Mouse (Mus musculus): ENCODE data around the gene Auts2. TPM values are rescaled to one million over a fixed set of nuclear protein-coding genes. Genes with fewer than 3 reads are reported as not detected.

Gene Auts2
- polyA plus RNA-seq, 1 experiment from 2014 or later, result 17.9 TPM

GRCm38 (mm10) chr5:131839657-131840315, 703.4 kb downstream of the Auts2 start:
- WGBS, result 22% methylated on average over 14 of the region's 14 CpGs
- Histone ChIP-seq H3K4me2 (replicated peaks; ENCODE audit: low read depth, low read length) (no peak overlapping the region), H3K27ac (ENCODE audit: low read length) (no peak overlapping the region), H3K27me3 (ENCODE audit: insufficient read depth, low read length) (no peaks in the 10 kb centered on the region; the same call in 1 of the 2 replicates), H3K9ac (replicated peaks; ENCODE audit: low read length) (no peak overlapping the region), H3K4me3 (ENCODE audit: low read length) (no peak overlapping the region), H3K9me3 (ENCODE audit: low read length) (no peaks in the 10 kb centered on the region), H3K36me3 (ENCODE audit: insufficient read depth, low read length) (no peaks in the 10 kb centered on the region), H3K4me1 (ENCODE audit: insufficient read depth, low read length) (peaks cover 34% of the 10 kb centered on the region)
- peak; percentile 72 for ATAC-seq (ENCODE audit: low FRiP score, low TSS enrichment)

- no peaks in the 10 kb centered on the region; the same call in 1 of the 2 replicates for H3K27me3 ChIP-seq (ENCODE audit: insufficient read depth, low read length)
- ATAC-seq (ENCODE audit: low FRiP score, low TSS enrichment), result no peak
- no peak overlapping the region for H3K27ac ChIP-seq (ENCODE audit: low read length)
- no peak overlapping the region for H3K9ac ChIP-seq (replicated peaks; ENCODE audit: low read length)
- WGBS, result 42% methylated on average over 10 of the region's 10 CpGs
- H3K4me2 ChIP-seq (replicated peaks; ENCODE audit: low read depth, low read length), result no peak overlapping the region
- H3K4me3 ChIP-seq (ENCODE audit: low read length), result no peak overlapping the region
- peaks cover 27% of the 10 kb centered on the region for H3K4me1 ChIP-seq (ENCODE audit: insufficient read depth, low read length)
- no peaks in the 10 kb centered on the region for H3K36me3 ChIP-seq (ENCODE audit: insufficient read depth, low read length)
- no peaks in the 10 kb centered on the region for H3K9me3 ChIP-seq (ENCODE audit: low read length)
These were observed 704.1 kb downstream of the Auts2 start for GRCm38 (mm10) chr5:131839023-131839422.

DNA sequence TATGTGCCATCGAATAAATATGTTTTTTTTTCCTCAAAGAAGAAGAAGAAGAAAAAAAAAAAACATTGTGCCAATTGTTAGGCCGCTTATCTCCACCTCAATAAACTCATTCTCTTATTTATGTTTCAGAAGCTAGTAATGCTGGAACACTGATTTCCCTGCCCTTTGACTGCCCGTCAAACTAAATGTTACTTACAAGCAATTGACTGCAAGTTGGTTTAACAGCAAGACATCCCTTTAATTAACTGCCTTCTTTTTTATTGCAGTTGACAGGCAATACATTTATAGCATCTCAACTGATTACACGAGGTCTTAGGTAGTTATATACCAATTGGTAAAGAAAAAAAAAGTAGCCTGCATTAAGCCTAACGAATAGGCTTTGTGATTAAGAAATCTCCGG, 705.1 kb downstream of the Auts2 start:
- peaks cover 20% of the 10 kb centered on the region for H3K4me1 ChIP-seq (ENCODE audit: insufficient read depth, low read length)
- no peak for ATAC-seq (ENCODE audit: low FRiP score, low TSS enrichment)
- H3K36me3 ChIP-seq (ENCODE audit: insufficient read depth, low read length), result no peaks in the 10 kb centered on the region
- WGBS, result 59% methylated on average over 6 of the region's 6 CpGs
- no peak overlapping the region for H3K9ac ChIP-seq (replicated peaks; ENCODE audit: low read length)
- H3K27ac ChIP-seq (ENCODE audit: low read length), result no peak overlapping the region
- H3K4me2 ChIP-seq (replicated peaks; ENCODE audit: low read depth, low read length), result no peak overlapping the region
- no peaks in the 10 kb centered on the region for H3K9me3 ChIP-seq (ENCODE audit: low read length)
- no peaks in the 10 kb centered on the region; the same call in 1 of the 2 replicates for H3K27me3 ChIP-seq (ENCODE audit: insufficient read depth, low read length)
- no peak overlapping the region for H3K4me3 ChIP-seq (ENCODE audit: low read length)

- Histone ChIP-seq H3K9me3 (ENCODE audit: low read length) (no peaks in the 10 kb centered on the region), H3K4me2 (replicated peaks; ENCODE audit: low read depth, low read length) (no peak overlapping the region), H3K4me1 (ENCODE audit: insufficient read depth, low read length) (peaks cover 20% of the 10 kb centered on the region), H3K27me3 (ENCODE audit: insufficient read depth, low read length) (no peaks in the 10 kb centered on the region), H3K36me3 (ENCODE audit: insufficient read depth, low read length) (no peaks in the 10 kb centered on the region), H3K9ac (replicated peaks; ENCODE audit: low read length) (no peak overlapping the region), H3K4me3 (ENCODE audit: low read length) (no peak overlapping the region), H3K27ac (ENCODE audit: low read length) (peak overlapping the region; percentile 13; the same call in 1 of the 2 replicates)
- no peak for ATAC-seq (ENCODE audit: low FRiP score, low TSS enrichment)
- WGBS, result 53% methylated on average over 6 of the region's 6 CpGs
These were observed 707.0 kb downstream of the Auts2 start for GRCm38 (mm10) chr5:131836014-131836735.

- 54% methylated on average over 19 of the region's 19 CpGs for WGBS
- Histone ChIP-seq H3K27me3 (ENCODE audit: insufficient read depth, low read length) (no peaks in the 10 kb centered on the region), H3K4me2 (replicated peaks; ENCODE audit: low read depth, low read length) (no peak overlapping the region), H3K9ac (replicated peaks; ENCODE audit: low read length) (no peak overlapping the region), H3K27ac (ENCODE audit: low read length) (no peak overlapping the region), H3K36me3 (ENCODE audit: insufficient read depth, low read length) (no peaks in the 10 kb centered on the region), H3K4me1 (ENCODE audit: insufficient read depth, low read length) (peaks cover 8% of the 10 kb centered on the region; the same call in 1 of the 2 replicates), H3K4me3 (ENCODE audit: low read length) (no peak overlapping the region), H3K9me3 (ENCODE audit: low read length) (no peaks in the 10 kb centered on the region)
- ATAC-seq (ENCODE audit: low FRiP score, low TSS enrichment), result no peak
These were observed 710.0 kb downstream of the Auts2 start for GRCm38 (mm10) chr5:131832891-131833876.

DNA sequence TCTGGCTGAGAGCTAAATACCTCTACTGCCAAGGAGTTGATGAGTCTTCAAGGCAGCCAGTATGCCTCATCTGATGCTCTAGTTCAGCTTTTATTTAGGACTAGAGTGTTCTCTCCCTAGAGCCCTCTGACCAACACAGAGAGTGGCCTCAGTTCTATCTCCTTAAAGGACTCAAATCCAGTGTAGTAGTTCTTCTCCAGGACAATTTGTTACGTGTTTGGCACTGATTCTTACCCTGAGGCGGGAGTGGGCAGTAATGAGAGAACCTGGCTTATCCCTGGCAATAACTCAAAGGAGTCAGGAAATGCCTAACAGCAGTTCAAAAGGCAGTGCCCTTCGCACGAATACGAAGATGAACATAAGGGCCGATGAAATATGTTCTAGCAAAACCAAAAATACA, 713.0 kb downstream of the Auts2 start:
- no peaks in the 10 kb centered on the region for H3K36me3 ChIP-seq (ENCODE audit: insufficient read depth, low read length)
- H3K4me3 ChIP-seq (ENCODE audit: low read length), result no peak overlapping the region
- H3K9me3 ChIP-seq (ENCODE audit: low read length), result no peaks in the 10 kb centered on the region
- no peak overlapping the region for H3K4me2 ChIP-seq (replicated peaks; ENCODE audit: low read depth, low read length)
- no peak overlapping the region for H3K27ac ChIP-seq (ENCODE audit: low read length)
- H3K27me3 ChIP-seq (ENCODE audit: insufficient read depth, low read length), result no peaks in the 10 kb centered on the region
- 38% methylated on average over 6 of the region's 6 CpGs for WGBS
- no peak for ATAC-seq (ENCODE audit: low FRiP score, low TSS enrichment)
- H3K4me1 ChIP-seq (ENCODE audit: insufficient read depth, low read length), result peaks cover 9% of the 10 kb centered on the region; the same call in 1 of the 2 replicates
- H3K9ac ChIP-seq (replicated peaks; ENCODE audit: low read length), result no peak overlapping the region

- WGBS, result 49% methylated on average over 3 of the region's 3 CpGs
- no peak overlapping the region for H3K4me3 ChIP-seq (ENCODE audit: low read length)
- no peak for ATAC-seq (ENCODE audit: low FRiP score, low TSS enrichment)
- peaks cover 18% of the 10 kb centered on the region; the same call in 1 of the 2 replicates for H3K4me1 ChIP-seq (ENCODE audit: insufficient read depth, low read length)
- H3K4me2 ChIP-seq (replicated peaks; ENCODE audit: low read depth, low read length), result no peak overlapping the region
- no peaks in the 10 kb centered on the region for H3K9me3 ChIP-seq (ENCODE audit: low read length)
- no peak overlapping the region for H3K9ac ChIP-seq (replicated peaks; ENCODE audit: low read length)
- H3K36me3 ChIP-seq (ENCODE audit: insufficient read depth, low read length), result no peaks in the 10 kb centered on the region
- H3K27me3 ChIP-seq (ENCODE audit: insufficient read depth, low read length), result no peaks in the 10 kb centered on the region
- H3K27ac ChIP-seq (ENCODE audit: low read length), result no peak overlapping the region
These were observed 713.9 kb downstream of the Auts2 start for GRCm38 (mm10) chr5:131829248-131829647.

GRCm38 (mm10) chr5:131828607-131829006, 714.5 kb downstream of the Auts2 start:
- H3K4me1 ChIP-seq (ENCODE audit: insufficient read depth, low read length), result peaks cover 20% of the 10 kb centered on the region; the same call in 1 of the 2 replicates
- WGBS, result 39% methylated on average over 2 of the region's 2 CpGs
- H3K27ac ChIP-seq (ENCODE audit: low read length), result no peak overlapping the region
- no peak overlapping the region for H3K4me3 ChIP-seq (ENCODE audit: low read length)
- no peak for ATAC-seq (ENCODE audit: low FRiP score, low TSS enrichment)
- no peaks in the 10 kb centered on the region for H3K36me3 ChIP-seq (ENCODE audit: insufficient read depth, low read length)
- H3K4me2 ChIP-seq (replicated peaks; ENCODE audit: low read depth, low read length), result no peak overlapping the region
- no peak overlapping the region for H3K9ac ChIP-seq (replicated peaks; ENCODE audit: low read length)
- H3K9me3 ChIP-seq (ENCODE audit: low read length), result no peaks in the 10 kb centered on the region
- H3K27me3 ChIP-seq (ENCODE audit: insufficient read depth, low read length), result no peaks in the 10 kb centered on the region

DNA sequence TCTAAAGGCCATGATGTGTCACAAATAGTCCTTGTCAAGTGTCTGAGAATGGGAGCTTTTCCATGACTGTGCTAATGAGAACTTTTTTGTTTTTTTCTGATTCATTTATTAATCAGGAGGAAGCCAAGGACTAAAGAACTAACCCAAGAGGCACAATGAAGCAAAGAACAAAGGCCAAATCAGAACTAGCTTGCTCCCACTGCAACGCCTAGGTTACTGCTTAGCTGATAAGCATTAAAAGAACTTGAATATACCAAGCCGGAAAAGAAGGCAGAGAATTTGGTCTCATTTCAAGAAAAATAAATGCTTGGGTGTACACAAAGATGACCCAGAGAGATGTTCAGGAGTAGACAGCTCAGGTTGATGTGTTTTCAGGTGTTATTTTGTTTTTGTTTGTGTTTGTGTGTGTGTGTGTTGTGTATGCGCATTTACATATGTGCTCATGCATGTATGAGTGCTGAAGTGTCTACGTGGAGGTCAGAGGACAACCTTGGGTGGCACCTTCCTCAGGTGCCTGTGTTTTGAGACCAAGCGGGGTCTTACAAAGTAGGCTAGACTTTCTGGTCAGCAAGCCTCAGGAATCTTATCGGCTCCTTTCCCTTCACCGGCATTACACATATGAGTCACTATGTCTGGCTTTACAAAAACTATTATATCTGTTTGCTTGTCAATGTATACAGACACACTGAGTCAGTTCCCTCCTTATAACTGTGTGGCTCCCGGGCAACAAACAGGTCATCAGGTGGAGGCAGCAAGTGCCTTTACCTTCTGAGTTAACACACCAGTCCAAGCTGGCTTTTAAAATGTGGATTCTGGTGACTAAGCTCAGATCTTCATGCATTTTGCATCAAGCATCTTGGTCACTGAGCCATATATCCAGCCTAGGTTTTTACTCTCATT, 716.5 kb downstream of the Auts2 start:
- Histone ChIP-seq H3K4me2 (replicated peaks; ENCODE audit: low read depth, low read length) (no peak overlapping the region), H3K36me3 (ENCODE audit: insufficient read depth, low read length) (no peaks in the 10 kb centered on the region), H3K9me3 (ENCODE audit: low read length) (no peaks in the 10 kb centered on the region), H3K4me1 (ENCODE audit: insufficient read depth, low read length) (peaks cover 20% of the 10 kb centered on the region; the same call in 1 of the 2 replicates), H3K27me3 (ENCODE audit: insufficient read depth, low read length) (no peaks in the 10 kb centered on the region), H3K9ac (replicated peaks; ENCODE audit: low read length) (no peak overlapping the region), H3K4me3 (ENCODE audit: low read length) (no peak overlapping the region), H3K27ac (ENCODE audit: low read length) (no peak overlapping the region)
- ATAC-seq (ENCODE audit: low FRiP score, low TSS enrichment), result no peak
- 91% methylated on average over 8 of the region's 8 CpGs for WGBS

Data from kidney, embryonic 16.5 days (tissue).